ENCODE assay signal across 8 mouse cellular contexts in genomic region chr6:53572456-53572855, GRCm38 (mm10).
DNase-seq lines count a peak whose midpoint lies in the region; ATAC-seq and TF ChIP-seq lines count a peak whose summit lies in the region.
"Had no signal": no experiment of that assay in that cellular context is flagged by ENCODE, and none has a peak within 500 bp of the region (broad histone marks: within the 10 kb centered on the region; RNA-seq: fewer than 3 reads in every experiment).

No protein-coding gene starts in this region.

- no peaks in the 10 kb centered on the region for H3K27me3 ChIP-seq in CH12.LX (replicated peaks)
- H3K27me3 ChIP-seq in heart, embryonic 11.5 days (ENCODE audit: control insufficient read depth, insufficient read depth, low read length): no peaks in the 10 kb centered on the region
- no peaks in the 10 kb centered on the region for H3K27me3 ChIP-seq in lung, embryonic 16.5 days (ENCODE audit: control insufficient read depth, insufficient read depth, low read depth, low read length)

- peaks cover 10 to 28% of the 10 kb centered on the region in 2 experiments; a peak in 3 of 4 replicates for H3K4me1 ChIP-seq in CH12.LX (ENCODE audit: control insufficient read depth in 1 of 2, insufficient read depth in 2 of 2)
- peaks cover 69% of the 10 kb centered on the region for H3K4me1 ChIP-seq in bone marrow macrophage, adult 2 months (ENCODE audit: control insufficient read depth, insufficient read depth, low read length)
- H3K4me1 ChIP-seq in heart, embryonic 11.5 days (ENCODE audit: control insufficient read depth, insufficient read depth, low read length): peaks cover 30% of the 10 kb centered on the region
- peaks cover 14% of the 10 kb centered on the region for H3K4me1 ChIP-seq in lung, embryonic 16.5 days (replicated peaks; ENCODE audit: control insufficient read depth, insufficient read depth, low read length)

- in situ Hi-C loops in CH12.LX (cut with MboI; ENCODE audit: low pct_ligation_motif_present, low pct_unique_long_range_greater_than_20kb, low sequenced_read_pairs): no loop called here

- TF ChIP-seq POLR2A in CH12.LX (IDR thresholded peaks at IDR 0.05; ENCODE audit: low read depth, low read length): no peak
- TF ChIP-seq POLR2A in bone marrow macrophage, adult 2 months (IDR thresholded peaks at IDR 0.05; ENCODE audit: borderline replicate concordance, low read depth, low read length): no peak

- TF ChIP-seq EP300 in CH12.LX (IDR thresholded peaks at IDR 0.05; ENCODE audit: low read length): no peak

- 0 out of 2 replicates have a peak overlapping the region, but pooled peaks have one; percentile 3 for H3K4me2 ChIP-seq in CH12.LX (ENCODE audit: insufficient read depth, low read depth, poor library complexity, severe bottlenecking)
- H3K4me2 ChIP-seq in heart, embryonic 11.5 days: peak overlapping the region; percentile 70
- H3K4me2 ChIP-seq in lung, embryonic 16.5 days (ENCODE audit: low read depth, low read length): peak overlapping the region; percentile 61; the same call in 1 of the 2 replicates

- 39% methylated on average over 4 of the region's 4 CpGs for WGBS in heart, embryonic 11.5 days (ENCODE audit: insufficient replicate concordance)
- 42% methylated on average over 4 of the region's 4 CpGs for WGBS in lung, embryonic 16.5 days

- DNase-seq in CH12.LX (ENCODE audit: extremely low read depth): no peak
- DNase-seq in kidney, adult 18-20 months: no peak
- no peak for DNase-seq in left cerebral cortex, adult 18-20 months (ENCODE audit: low spot score in 2 of 2)
- no peak for DNase-seq in spleen, adult 18-20 months
- DNase-seq: thymus, adult 2 months had no signal

- H3K27ac ChIP-seq in CH12.LX (ENCODE audit: insufficient read depth, low read depth): peak overlapping the region; percentile 32
- peak overlapping the region; percentile 84 for H3K27ac ChIP-seq in bone marrow macrophage, adult 2 months (ENCODE audit: insufficient read depth, low read depth, low read length)
- peak overlapping the region; percentile 89 for H3K27ac ChIP-seq in heart, embryonic 11.5 days (ENCODE audit: low read depth, low read length)
- peak overlapping the region; percentile 66 for H3K27ac ChIP-seq in lung, embryonic 16.5 days (ENCODE audit: low read length)

- H3K79me2 ChIP-seq in CH12.LX (replicated peaks; ENCODE audit: control insufficient read depth, extremely low read depth, insufficient read depth, poor library complexity, severe bottlenecking): 0 out of 2 replicates have a peak, but pooled peaks cover 3% of the 10 kb centered on the region

- H3K36me3 ChIP-seq in CH12.LX (replicated peaks in 1 of 2; ENCODE audit: control insufficient read depth in 1 of 2, insufficient read depth in 1 of 2, low read length in 1 of 2): no peaks in the 10 kb centered on the region
- no peaks in the 10 kb centered on the region for H3K36me3 ChIP-seq in heart, embryonic 11.5 days (ENCODE audit: control insufficient read depth, insufficient read depth, low read length)
- no peaks in the 10 kb centered on the region for H3K36me3 ChIP-seq in lung, embryonic 16.5 days (ENCODE audit: control insufficient read depth, insufficient read depth, low read length)

- H3K9me3 ChIP-seq in CH12.LX (replicated peaks; ENCODE audit: low read length): no peaks in the 10 kb centered on the region
- H3K9me3 ChIP-seq in heart, embryonic 11.5 days (replicated peaks; ENCODE audit: control insufficient read depth, low read length): no peaks in the 10 kb centered on the region
- no peaks in the 10 kb centered on the region for H3K9me3 ChIP-seq in lung, embryonic 16.5 days (ENCODE audit: control insufficient read depth, low read length)

- ATAC-seq in heart, embryonic 11.5 days (replicated peaks; ENCODE audit: insufficient number of reproducible peaks, low FRiP score, low TSS enrichment): no peak
- ATAC-seq in lung, embryonic 16.5 days (ENCODE audit: low read depth): no peak; the same call in 1 of the 2 replicates

- peak overlapping the region; percentile 8 for H3K9ac ChIP-seq in CH12.LX (ENCODE audit: insufficient read depth, low read depth)
- peak overlapping the region; percentile 79; the same call in 1 of the 2 replicates for H3K9ac ChIP-seq in heart, embryonic 11.5 days (ENCODE audit: low read depth, low read length)
- H3K9ac ChIP-seq in lung, embryonic 16.5 days (ENCODE audit: low read length): no peak overlapping the region

- TF ChIP-seq CTCF in CH12.LX (conservative IDR thresholded peaks at IDR 0.05 in 1 of 2, IDR thresholded peaks at IDR 0.05 in 1 of 2; ENCODE audit: low read depth in 2 of 2, low read length in 2 of 2): no peak
- TF ChIP-seq CTCF in bone marrow macrophage, adult 2 months (IDR thresholded peaks at IDR 0.05; ENCODE audit: low read depth, low read length): no peak

- peak overlapping the region in 1 of 3 experiments; percentile 14 for H3K4me3 ChIP-seq in CH12.LX (replicated peaks in 1 of 3; ENCODE audit: low read depth in 2 of 3, low read length in 2 of 3, poor library complexity in 1 of 3)
- no peak overlapping the region for H3K4me3 ChIP-seq in bone marrow macrophage, adult 2 months (ENCODE audit: insufficient read depth, low read length)
- H3K4me3 ChIP-seq in heart, embryonic 11.5 days (ENCODE audit: low read depth, low read length): peak overlapping the region; percentile 48; the same call in 1 of the 2 replicates
- H3K4me3 ChIP-seq in lung, embryonic 16.5 days (ENCODE audit: low read length): no peak overlapping the region

- dilution Hi-C loops in CH12.LX (cut with MboI; ENCODE audit: extremely low pct_ligation_motif_present, extremely low pct_unique_long_range_greater_than_20kb, low sequenced_read_pairs): no loop called here

- TF ChIP-seq RAD21 in CH12.LX (IDR thresholded peaks at IDR 0.05; ENCODE audit: low read depth, low read length): no peak

TF ChIP-seq in CH12.LX, 34 proteins besides CTCF, POLR2A, EP300 and RAD21:
- no peak for TF ChIP-seq KAT2A (IDR thresholded peaks at IDR 0.05; ENCODE audit: insufficient replicate concordance, low read length)
- no peak for TF ChIP-seq ZC3H11A (IDR thresholded peaks at IDR 0.05; ENCODE audit: low read depth, low read length)
- TF ChIP-seq JUND (conservative IDR thresholded peaks at IDR 0.05; ENCODE audit: low read depth, low read length): no peak
- no peak for TF ChIP-seq RCOR1 (conservative IDR thresholded peaks at IDR 0.05; ENCODE audit: low read depth, low read length)
- TF ChIP-seq E2F4 (IDR thresholded peaks at IDR 0.05; ENCODE audit: insufficient replicate concordance, low read depth, low read length): no peak
- no peak for TF ChIP-seq BHLHE40 (IDR thresholded peaks at IDR 0.05; ENCODE audit: low read depth, low read length)
- no peak for TF ChIP-seq MYC (IDR thresholded peaks at IDR 0.05; ENCODE audit: low read depth, low read length)
- no peak for TF ChIP-seq GABPA (IDR thresholded peaks at IDR 0.05; ENCODE audit: insufficient replicate concordance, low read depth, low read length)
- TF ChIP-seq CHD1 (IDR thresholded peaks at IDR 0.05; ENCODE audit: low read depth, low read length): no peak; the same call in 1 of the 2 replicates

Comparison
In these comparisons a context has a peak if more than half of its experiments do, and no peak if none do; other contexts are left out.
1. H3K27ac ChIP-seq: peak in every context shown above with its lines; median percentile 89 in heart, embryonic 11.5 days; 84 in bone marrow macrophage, adult 2 months; 66 in lung, embryonic 16.5 days; 32 in CH12.LX.
2. H3K4me2 ChIP-seq: peak in every context shown above with its lines; median percentile 70 in heart, embryonic 11.5 days; 61 in lung, embryonic 16.5 days; 3 in CH12.LX.